Mouse (Mus musculus) heart, embryonic 10.5 days (tissue): ENCODE data around the gene Oas1d. TPM values are rescaled to one million over a fixed set of nuclear protein-coding genes. Genes with fewer than 3 reads are reported as not detected.

ENCODE experiments used
- DNase-seq: peaks from one replicate; pipeline ENCODE4 v3.0.0-alpha.2; 2017; ENCODE audit warnings: low spot score
- H3K27ac ChIP-seq: fragments of 300-500 bp; sonication (generic); 2 replicates; pipeline ENCODE4 v1.5.1; 2016; ENCODE audit warnings: mild to moderate bottlenecking
- H3K27me3 ChIP-seq: fragments of 300-500 bp; sonication (generic); 2 replicates; pipeline ENCODE4 v1.6.1; 2016; ENCODE audit warnings: mild to moderate bottlenecking; ENCODE audit not compliant: poor library complexity, insufficient read depth, severe bottlenecking
- H3K36me3 ChIP-seq: fragments of 300-500 bp; sonication (generic); 2 replicates; pipeline ENCODE4 v1.6.1; 2016; ENCODE audit warnings: mild to moderate bottlenecking, moderate library complexity
- H3K4me1 ChIP-seq: fragments of 300-500 bp; sonication (generic); 2 replicates; pipeline ENCODE4 v1.6.1; 2016; ENCODE audit warnings: mild to moderate bottlenecking
- H3K4me3 ChIP-seq: fragments of 300-500 bp; sonication (generic); 2 replicates; pipeline ENCODE4 v1.5.1; 2016; ENCODE audit warnings: mild to moderate bottlenecking, moderate library complexity
- H3K9me3 ChIP-seq: fragments of 300-500 bp; sonication (generic); 2 replicates; pipeline ENCODE4 v1.6.1; 2016; ENCODE audit warnings: mild to moderate bottlenecking, moderate library complexity
- WGBS: fragments of 180-500 bp; shearing (Covaris S2); methylation state at CpG from one replicate; pipeline ENCODE4 v1.1.7; 2016; 5-methylcytosine and 5-hydroxymethylcytosine counted together
- polyA plus RNA-seq: library from polyadenylated mRNA; unstranded; fragments of >200 nt; fragmentation: Nextera tagmentation; extraction: Ambion mirVana; gene quantifications from 2 replicates; pipeline ENCODE4 v1.2.1, GENCODE M21; 2016

Oas1d gene
- polyA plus RNA-seq, 1 experiment from 2014 or later, result not detected

GRCm38 (mm10) chr5:120961004-120961403, 46.7 kb downstream of the Oas1d start:
- Histone ChIP-seq H3K9me3 (0 out of 2 replicates have a peak, but pooled peaks cover 5% of the 10 kb centered on the region), H3K4me1 (no peaks in the 10 kb centered on the region), H3K27ac (no peak overlapping the region), H3K4me3 (no peak overlapping the region), H3K27me3 (no peaks in the 10 kb centered on the region), H3K36me3 (no peaks in the 10 kb centered on the region)
- WGBS, result 50% methylated on average over 4 of the region's 4 CpGs
- no peak for DNase-seq

DNA sequence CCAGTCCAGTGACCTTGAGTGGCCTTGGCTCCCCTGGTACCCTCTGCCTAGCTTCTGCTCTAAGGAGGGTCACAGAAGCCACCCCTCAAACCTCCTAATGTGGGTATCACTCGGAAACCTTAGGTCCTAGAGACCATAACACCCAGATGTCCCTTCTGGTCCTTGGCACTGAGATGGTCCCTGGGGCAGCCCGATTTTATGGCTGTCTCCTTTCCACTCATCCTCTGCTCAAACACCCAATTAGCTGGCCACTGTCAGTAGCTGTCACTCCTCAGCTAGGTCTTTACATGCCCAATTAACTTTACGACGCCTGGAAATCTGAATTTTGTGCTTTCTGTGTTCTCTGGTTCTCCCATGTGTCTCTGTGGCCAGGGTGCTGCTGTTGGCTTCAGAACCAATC, 51.8 kb downstream of the Oas1d start:
- H3K36me3 ChIP-seq, result no peaks in the 10 kb centered on the region
- no peaks in the 10 kb centered on the region for H3K4me1 ChIP-seq
- H3K27me3 ChIP-seq, result 0 out of 2 replicates have a peak, but pooled peaks cover 3% of the 10 kb centered on the region
- no peaks in the 10 kb centered on the region for H3K9me3 ChIP-seq
- 75% methylated on average over 4 of the region's 4 CpGs for WGBS
- H3K4me3 ChIP-seq, result no peak overlapping the region
- no peak for DNase-seq
- no peak overlapping the region for H3K27ac ChIP-seq

DNA sequence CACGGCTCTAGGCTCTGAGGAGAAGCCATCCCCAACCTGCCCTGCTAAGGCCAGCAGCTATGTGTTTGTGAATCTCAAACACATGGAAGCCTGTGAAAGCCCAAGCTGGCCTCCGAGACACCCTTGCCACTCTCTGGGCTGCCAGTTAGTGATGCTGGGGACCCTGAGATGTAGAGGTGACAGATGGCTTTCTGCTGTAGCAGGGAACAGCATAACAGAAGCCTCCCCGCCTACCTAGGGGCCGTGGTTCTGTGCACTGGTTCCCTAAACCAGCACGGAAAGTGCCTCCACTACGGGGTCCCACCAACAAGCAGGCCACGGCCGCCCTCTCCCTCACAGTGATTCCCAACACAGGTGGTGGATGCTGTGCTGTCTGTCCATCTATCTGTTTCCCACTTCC, 52.6 kb downstream of the Oas1d start:
- 72% methylated on average over 8 of the region's 8 CpGs for WGBS
- Histone ChIP-seq H3K27ac (no peak overlapping the region), H3K4me1 (no peaks in the 10 kb centered on the region), H3K27me3 (0 out of 2 replicates have a peak, but pooled peaks cover 3% of the 10 kb centered on the region), H3K36me3 (no peaks in the 10 kb centered on the region), H3K4me3 (no peak overlapping the region), H3K9me3 (no peaks in the 10 kb centered on the region)
- no peak for DNase-seq

DNA sequence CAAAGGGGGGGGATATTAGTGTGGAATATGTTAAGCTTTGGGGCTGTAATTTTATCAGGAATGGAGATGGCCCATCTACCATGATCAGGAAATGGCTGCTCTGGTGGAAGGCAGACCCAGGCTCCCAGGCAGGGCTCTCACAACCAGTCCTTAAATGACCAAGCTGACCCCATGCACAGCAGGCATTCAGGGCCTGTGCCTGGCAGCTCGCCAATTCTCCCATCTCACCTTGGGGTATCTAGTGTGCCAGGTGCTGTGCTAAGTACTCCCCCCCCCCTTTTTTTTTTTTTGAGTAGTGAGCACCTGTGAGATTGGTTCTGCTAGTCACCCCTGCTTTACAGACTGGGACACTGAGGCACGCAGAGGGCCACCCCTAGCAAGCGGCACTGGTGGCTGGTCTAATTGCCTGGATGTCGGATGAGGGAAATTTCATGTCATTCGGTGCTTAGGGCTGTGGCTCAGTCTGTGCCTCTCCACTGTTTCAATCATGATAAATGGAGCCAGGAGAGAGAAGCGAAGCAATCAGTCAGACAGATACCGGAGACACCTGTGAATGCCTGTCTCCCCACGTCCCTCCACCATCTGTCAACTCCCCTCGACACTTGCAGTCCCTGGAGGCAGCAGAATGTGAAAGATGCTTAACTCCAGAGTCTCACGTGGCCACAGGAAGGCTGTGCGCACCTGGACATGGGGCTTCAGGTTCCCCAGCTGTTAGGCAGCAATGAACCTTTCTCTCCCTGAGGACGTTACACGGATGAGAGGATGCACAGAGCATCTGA, 53.2 kb downstream of the Oas1d start:
- no peak overlapping the region for H3K27ac ChIP-seq
- H3K4me1 ChIP-seq, result no peaks in the 10 kb centered on the region
- H3K4me3 ChIP-seq, result no peak overlapping the region
- no peaks in the 10 kb centered on the region for H3K9me3 ChIP-seq
- 0 out of 2 replicates have a peak, but pooled peaks cover 3% of the 10 kb centered on the region for H3K27me3 ChIP-seq
- 75% methylated on average over 13 of the region's 13 CpGs for WGBS
- DNase-seq, result no peak
- no peaks in the 10 kb centered on the region for H3K36me3 ChIP-seq

DNA sequence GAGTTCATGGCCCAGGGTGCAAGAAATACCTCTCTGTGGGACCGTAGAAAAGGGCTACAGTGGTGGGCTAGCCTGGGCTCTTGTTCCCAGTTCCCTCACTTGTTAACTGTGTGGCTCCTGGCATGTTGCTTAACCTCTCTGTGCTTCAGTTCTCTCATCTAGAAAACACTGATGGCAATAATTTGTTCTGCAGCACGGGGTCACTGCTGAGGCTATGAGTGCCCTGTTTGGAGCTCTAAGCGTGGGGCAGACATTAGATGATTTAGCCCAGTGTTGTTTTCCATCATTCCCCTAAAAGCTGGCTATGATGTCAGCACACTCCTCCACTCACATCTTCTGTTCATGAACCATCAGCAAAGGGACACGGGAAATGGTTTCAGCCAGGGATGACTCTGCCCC, 53.8 kb downstream of the Oas1d start:
- 59% methylated on average over 4 of the region's 4 CpGs for whole genome bisulfite sequencing
- no peaks in the 10 kb centered on the region for H3K4me1 ChIP-seq
- H3K27ac ChIP-seq, result no peak overlapping the region
- no peaks in the 10 kb centered on the region for H3K9me3 ChIP-seq
- no peak for DNase-seq
- 0 out of 2 replicates have a peak, but pooled peaks cover 3% of the 10 kb centered on the region for H3K27me3 ChIP-seq
- no peaks in the 10 kb centered on the region for H3K36me3 ChIP-seq
- no peak overlapping the region for H3K4me3 ChIP-seq

DNA sequence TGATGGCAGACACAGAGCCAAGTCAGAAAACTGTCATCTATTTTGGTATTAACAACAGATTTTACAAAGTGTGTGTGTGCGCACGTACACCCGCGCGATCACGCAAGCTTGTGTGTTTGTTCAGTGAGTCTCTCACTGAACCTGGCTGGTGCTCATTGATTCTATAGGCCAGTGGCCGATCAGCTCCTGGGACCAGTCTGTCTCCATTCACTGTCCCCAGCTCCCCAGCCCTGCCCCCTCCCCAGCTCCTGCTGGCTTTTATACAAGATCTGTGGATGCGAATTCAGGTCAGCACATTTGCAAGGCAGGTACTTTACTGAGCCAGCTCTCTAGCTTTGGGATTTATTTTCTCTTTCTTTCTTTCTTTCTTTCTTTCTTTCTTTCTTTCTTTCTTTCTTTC, 54.5 kb downstream of the Oas1d start:
- WGBS, result 87% methylated on average over 8 of the region's 8 CpGs
- no peak for DNase-seq
- Histone ChIP-seq H3K4me3 (no peak overlapping the region), H3K27ac (no peak overlapping the region), H3K9me3 (no peaks in the 10 kb centered on the region), H3K4me1 (no peaks in the 10 kb centered on the region), H3K36me3 (no peaks in the 10 kb centered on the region), H3K27me3 (0 out of 2 replicates have a peak, but pooled peaks cover 3% of the 10 kb centered on the region)

DNA sequence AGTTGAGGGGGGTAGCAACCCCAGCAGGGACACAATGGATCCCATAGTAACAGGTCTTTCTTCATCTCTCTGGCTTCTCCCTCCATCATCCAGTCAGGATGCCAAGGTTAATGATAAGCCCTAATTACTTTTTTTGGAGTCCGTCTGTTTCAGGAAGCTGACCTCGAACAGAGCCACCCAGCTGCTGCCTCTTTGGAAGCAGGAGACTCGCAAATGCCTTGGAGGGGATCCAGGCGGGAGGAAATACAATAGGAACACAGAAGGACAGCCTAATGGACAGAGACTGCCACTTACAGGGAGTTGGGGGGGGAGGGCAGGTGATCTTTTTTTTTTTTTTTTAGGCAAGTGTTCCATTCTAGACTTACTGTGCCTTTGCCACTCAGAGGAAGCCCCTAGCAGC, 55.4 kb downstream of the Oas1d start:
- Histone ChIP-seq H3K27ac (no peak overlapping the region), H3K9me3 (no peaks in the 10 kb centered on the region), H3K4me3 (no peak overlapping the region), H3K27me3 (0 out of 2 replicates have a peak, but pooled peaks cover 3% of the 10 kb centered on the region), H3K36me3 (no peaks in the 10 kb centered on the region), H3K4me1 (no peaks in the 10 kb centered on the region)
- 49% methylated on average over 4 of the region's 4 CpGs for WGBS
- no peak for DNase-seq

Other genes starting within 250 kb of the Oas1d start
- gene Dtx1, start 202.6 kb upstream of the Oas1d start, polyA plus RNA-seq, result 0.28 and 0.41 TPM in 2 replicates
- gene Oas2, start 164.7 kb upstream of the Oas1d start, polyA plus RNA-seq, result not detected in 2 replicates
- gene Oas3, start 136.9 kb upstream of the Oas1d start, polyA plus RNA-seq, result 0.29 and 0.37 TPM in 2 replicates
- gene Oas1e, start 119.0 kb upstream of the Oas1d start, polyA plus RNA-seq, result 0.08 TPM in 1 of 2 replicates, not detected in the other
- gene Oas1c, start 102.0 kb upstream of the Oas1d start, polyA plus RNA-seq, result 0.28 and 0.46 TPM in 2 replicates
- gene Oas1f, start 67.2 kb upstream of the Oas1d start, polyA plus RNA-seq, result not detected in 2 replicates
- gene Oas1h, start 53.1 kb upstream of the Oas1d start, polyA plus RNA-seq, result not detected in 2 replicates
- not detected in 2 replicates for gene Oas1g, start 26.9 kb upstream of the Oas1d start, polyA plus RNA-seq
- gene Oas1a, start 7.0 kb upstream of the Oas1d start, polyA plus RNA-seq, result 0.26 and 0.38 TPM in 2 replicates
- gene Rph3a, start 95.6 kb downstream of the Oas1d start, polyA plus RNA-seq, result 0.06 TPM in 1 of 2 replicates, not detected in the other